Mouse (Mus musculus) B cell, adult 67 days (primary cell): ENCODE data around the gene Lgalsl. TPM values are rescaled to one million over a fixed set of nuclear protein-coding genes. Genes with fewer than 3 reads are reported as not detected.

ENCODE experiments used
- total RNA-seq, 2 experiments: library from RNA; stranded (reverse); gene quantifications; 4 replicates each; pipeline ENCODE4 v1.2.4; 2023

Gene Lgalsl
- total RNA-seq = 1 to 10 TPM; 3.0 TPM

DNA sequence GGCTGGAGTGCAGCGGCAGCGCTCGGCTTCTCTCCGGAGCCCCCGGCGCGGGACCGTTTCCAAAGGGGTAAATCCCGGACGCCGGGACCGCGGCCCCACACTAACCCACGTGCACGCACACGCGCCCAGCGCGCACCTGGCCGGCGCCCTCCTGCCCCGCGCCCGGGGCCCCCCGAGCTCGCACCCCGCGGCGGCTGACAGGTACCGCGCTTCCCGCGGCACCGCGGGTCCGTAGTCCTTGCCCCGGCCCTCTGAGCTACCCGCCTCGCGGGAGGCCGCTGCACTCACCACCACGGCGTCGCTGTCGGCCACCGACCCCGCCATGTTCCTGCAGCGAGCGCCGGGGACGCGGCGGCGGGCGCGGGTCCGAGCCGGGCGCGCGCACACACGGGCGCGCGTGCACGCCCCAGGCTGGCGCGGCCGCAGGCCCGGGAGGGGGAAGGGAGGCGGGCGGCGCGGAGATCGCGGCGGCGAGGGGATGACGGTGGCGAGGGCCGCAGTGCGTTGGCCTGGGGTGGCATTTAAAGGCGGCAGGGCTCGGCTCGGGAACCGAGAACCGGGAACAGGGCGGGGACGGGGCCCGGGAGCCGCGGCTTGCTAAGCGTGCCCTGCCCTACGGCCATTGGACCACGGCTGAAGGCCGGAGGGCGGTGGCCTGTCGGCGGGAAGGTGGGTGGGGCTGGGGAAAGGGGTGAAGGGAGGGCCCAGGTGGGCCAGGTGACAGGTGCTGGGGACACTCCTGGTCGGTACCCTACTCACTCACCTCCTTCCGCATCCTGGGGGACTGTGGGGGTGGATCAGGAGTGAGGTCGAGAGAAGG, at the start of gene Lgalsl:
TSS of gene Lgalsl (minus strand) at position 371 of the 820 bp plus-strand sequence.

Other genes starting within 250 kb of the Lgalsl start
- 100 to 1,000 TPM; 106 to 111 TPM for gene Aftph, start 89.5 kb downstream of the Lgalsl start, total RNA-seq